In the genomic region with DNA sequence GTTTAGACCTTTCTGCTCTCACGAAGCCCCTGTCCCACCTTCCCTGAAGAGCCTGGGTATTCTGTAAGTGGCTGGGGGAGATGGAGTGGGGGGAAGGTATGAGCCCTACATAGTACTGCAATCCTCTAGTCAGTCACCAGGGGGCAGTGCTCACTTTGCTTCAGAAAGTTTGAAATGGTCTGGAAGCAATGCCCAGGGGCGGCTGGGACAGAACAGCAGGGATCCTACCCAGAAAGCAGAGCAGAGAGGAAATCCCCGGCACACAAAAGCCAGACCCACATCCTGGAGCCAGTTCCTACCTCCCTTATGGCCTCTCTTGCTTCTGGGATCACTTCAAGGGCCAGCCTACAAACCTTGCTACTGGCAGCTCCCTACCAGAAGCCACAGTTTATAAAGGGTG, we compare ENCODE assay signal across 8 mouse cellular contexts. TPM values are rescaled to one million over a fixed set of nuclear protein-coding genes. Genes with fewer than 3 reads are reported as not detected.
A peak's percentile ranks its signal among the peaks of the same experiment; 100 is the strongest.
DNase-seq lines count a peak whose midpoint lies in the region; ATAC-seq lines count a peak whose summit lies in the region.

No protein-coding gene starts in this region.

- H3K36me3 ChIP-seq in hindbrain, embryonic 15.5 days, result peaks cover 9% of the 10 kb centered on the region

- ATAC-seq in hindbrain, embryonic 15.5 days (ENCODE audit: low FRiP score, low read depth), result peak; percentile 53

- 11% methylated on average over 3 of the region's 3 CpGs for WGBS in hindbrain, embryonic 15.5 days

- H3K27ac ChIP-seq in hindbrain, embryonic 15.5 days (replicated peaks), result peak overlapping the region; percentile 58

- peaks cover 9% of the 10 kb centered on the region for H3K4me1 ChIP-seq in hindbrain, embryonic 15.5 days (replicated peaks)

- peak; percentile 94 for DNase-seq in NIH3T3 (ENCODE audit: low read depth)
- DNase-seq in cerebellum, adult 8-10 months, result peak; percentile 73
- peak; percentile 45 to 83 for DNase-seq in frontal cortex, postnatal 10 days (ENCODE audit: low spot score in 2 of 2)
- DNase-seq in layer of hippocampus, postnatal 25 days (ENCODE audit: extremely low spot score in 1 of 2, low spot score in 1 of 2), result peak; percentile 71 to 94
- DNase-seq in lung, postnatal 4 days, result peak; percentile 76 to 86
- peak; percentile 69 for DNase-seq in right cerebral cortex, adult 18-20 months
- DNase-seq in urinary bladder, adult 2 months (ENCODE audit: low spot score), result peak; percentile 43

- no peaks in the 10 kb centered on the region for H3K9me3 ChIP-seq in hindbrain, embryonic 15.5 days

- no peak overlapping the region for H3K4me3 ChIP-seq in hindbrain, embryonic 15.5 days

- H3K27me3 ChIP-seq in hindbrain, embryonic 15.5 days, result no peaks in the 10 kb centered on the region

- H3K4me2 ChIP-seq in hindbrain, embryonic 15.5 days, result no peak overlapping the region

- no peak overlapping the region for H3K9ac ChIP-seq in hindbrain, embryonic 15.5 days

RNA-seq across cellular contexts. Expression of a gene that starts 40.9 kb away (rescaled TPM):
- polyA plus RNA-seq in hindbrain, embryonic 15.5 days (2015; fragmentation: Nextera tagmentation; extraction: Ambion mirVana), result 7.5 and 8.6 TPM in 2 replicates
- total RNA-seq in layer of hippocampus, postnatal 25 days (2021), result 10 to 100 TPM in 1 of 2 experiments, 1 to 10 TPM in 1; 9.8 to 11.0 TPM
- 8.1 and 10.6 TPM in 2 replicates for polyA plus RNA-seq in urinary bladder, adult 2 months (2012; rRNA removed)

Comparison
In these comparisons a context has a peak if more than half of its experiments do, and no peak if none do; other contexts are left out.
1. DNase-seq: peak in every context shown above with its lines; median percentile 94 in NIH3T3; 82 in layer of hippocampus, postnatal 25 days; 81 in lung, postnatal 4 days; 73 in cerebellum, adult 8-10 months; 69 in right cerebral cortex, adult 18-20 months; 64 in frontal cortex, postnatal 10 days; 43 in urinary bladder, adult 2 months.